Mouse (Mus musculus) effector memory CD4-positive, alpha-beta T cell, adult 7 months (primary cell): ENCODE results near the gene Btla. TPM values are rescaled to one million over a fixed set of nuclear protein-coding genes. Genes with fewer than 3 reads are reported as not detected.

Source experiments
- polyA plus RNA-seq: library from polyadenylated mRNA; unstranded; fragments of 100-300 nt; shearing (Covaris generic); gene quantifications from one replicate; pipeline ENCODE4 v1.2.1, GENCODE M21; 2017

Btla gene
- polyA plus RNA-seq: 54.0 TPM

GRCm38 (mm10) chr16:45223648-45224388 lies at the start of gene Btla:
TSS of gene Btla (plus strand) at chr16:45224315.

Other genes starting within 250 kb of the Btla start
- not detected for gene Ccdc80, start 130.9 kb upstream of the Btla start, polyA plus RNA-seq
- 28.2 TPM for gene Slc35a5, start 65.6 kb upstream of the Btla start, polyA plus RNA-seq
- 71.5 TPM for gene Atg3, start 65.5 kb upstream of the Btla start, polyA plus RNA-seq
- 4.3 TPM for gene Cd200, start 184.7 kb downstream of the Btla start, polyA plus RNA-seq